Mouse (Mus musculus) MEL (cell line): ENCODE measurements around the gene Sub1.

Source experiments
- CTCF ChIP-seq, 3 experiments: IDR thresholded peaks in 2 of 3; conservative IDR thresholded peaks in 1 of 3; 2 replicates each; pipeline ENCODE4 v1.5.1; 2011 to 2012; ENCODE audit warnings: low read length in 3 of 3, low read depth in 2 of 3, mild to moderate bottlenecking in 2 of 3, improper control_type of control experiment in 1 of 3, inconsistent platforms in 1 of 3, mixed read lengths in 1 of 3, moderate library complexity in 1 of 3; ENCODE audit not compliant: control insufficient read depth in 1 of 3, insufficient read depth in 1 of 3, poor library complexity in 1 of 3, severe bottlenecking in 1 of 3
- ELF1 ChIP-seq: IDR thresholded peaks from 2 replicates; pipeline ENCODE4 v1.6.1; 2014; ENCODE audit warnings: low read depth, mild to moderate bottlenecking, inconsistent platforms, low read length, improper control_type of control experiment, moderate library complexity
- EP300 ChIP-seq, 2 experiments: IDR thresholded peaks; 2 replicates each; pipeline ENCODE4 v1.6.1; 2011; ENCODE audit warnings: improper control_type of control experiment in 2 of 2, low read length in 2 of 2, low read depth in 1 of 2, mild to moderate bottlenecking in 1 of 2
- GABPA ChIP-seq: IDR thresholded peaks from 2 replicates; pipeline ENCODE4 v1.6.1; 2012; ENCODE audit warnings: low read depth, mild to moderate bottlenecking, inconsistent platforms, low read length, improper control_type of control experiment, moderate library complexity
- MAX ChIP-seq: IDR thresholded peaks from 2 replicates; pipeline ENCODE4 v1.6.1; 2011; ENCODE audit warnings: low read length, improper control_type of control experiment
- POLR2A ChIP-seq, 2 experiments: IDR thresholded peaks; 2 replicates each; pipeline ENCODE4 v1.6.1; 2011 to 2012; ENCODE audit warnings: low read length in 2 of 2, mild to moderate bottlenecking in 2 of 2, control low read depth in 1 of 2, improper control_type of control experiment in 1 of 2, low read depth in 1 of 2, moderate library complexity in 1 of 2; ENCODE audit not compliant: control insufficient read depth in 1 of 2, insufficient read depth in 1 of 2, poor library complexity in 1 of 2
- RCOR1 ChIP-seq: IDR thresholded peaks from 2 replicates; pipeline ENCODE4 v1.6.1; 2012; ENCODE audit warnings: low read depth, mild to moderate bottlenecking, inconsistent platforms, low read length, improper control_type of control experiment
- SIN3A ChIP-seq: IDR thresholded peaks from 2 replicates; pipeline ENCODE4 v1.6.1; 2012; ENCODE audit warnings: low read length, improper control_type of control experiment, inconsistent platforms
- TAL1 ChIP-seq: IDR thresholded peaks from 2 replicates; pipeline ENCODE4 v1.6.1; 2012; ENCODE audit warnings: mild to moderate bottlenecking, inconsistent platforms, low read length, moderate library complexity, mixed read lengths
- USF2 ChIP-seq, 2 experiments: IDR thresholded peaks; 2 replicates each; pipeline ENCODE4 v1.6.1; 2011 to 2012; ENCODE audit warnings: improper control_type of control experiment in 2 of 2, low read length in 2 of 2, borderline replicate concordance in 1 of 2, inconsistent platforms in 1 of 2, low read depth in 1 of 2, mild to moderate bottlenecking in 1 of 2; ENCODE audit not compliant: insufficient read depth in 1 of 2
- ZC3H11A ChIP-seq: IDR thresholded peaks from 2 replicates; pipeline ENCODE4 v1.6.1; 2012; ENCODE audit warnings: low read depth, mild to moderate bottlenecking, inconsistent platforms, low read length, improper control_type of control experiment
- ZKSCAN1 ChIP-seq: IDR thresholded peaks from 2 replicates; pipeline ENCODE4 v1.6.1; 2012; ENCODE audit warnings: low read depth, mild to moderate bottlenecking, inconsistent platforms, low read length, improper control_type of control experiment, moderate library complexity
- ZMIZ1 ChIP-seq: IDR thresholded peaks from 2 replicates; pipeline ENCODE4 v1.6.1; 2012; ENCODE audit warnings: low read depth, mild to moderate bottlenecking, inconsistent platforms, low read length, improper control_type of control experiment, moderate library complexity

DNA sequence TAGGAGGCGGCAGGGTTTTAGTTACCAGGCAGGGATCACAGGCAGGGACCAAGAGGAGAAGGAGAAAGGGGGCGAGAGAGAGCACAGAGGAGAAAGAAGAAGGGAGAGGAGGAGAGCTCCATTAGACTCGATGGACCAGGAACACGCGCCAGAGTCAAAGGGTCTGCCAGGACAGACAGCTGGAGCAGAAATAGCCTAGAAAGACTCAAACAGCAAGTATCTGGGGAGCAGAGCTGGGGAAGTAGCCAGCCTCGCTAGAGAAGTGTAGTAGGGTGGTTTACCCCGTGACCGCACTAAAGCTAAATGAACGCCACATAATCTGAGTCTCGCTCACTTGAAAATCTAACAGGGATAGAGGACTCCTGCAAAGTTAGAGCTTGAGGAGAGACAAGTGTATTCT is 26.2 kb downstream of the Sub1 start:
- TF ChIP-seq ZMIZ1 (no peak), RCOR1 (no peak), CTCF (IDR thresholded peaks at IDR 0.05 in 2 of 3, conservative IDR thresholded peaks at IDR 0.05 in 1 of 3; ENCODE audit: control insufficient read depth in 1 of 3, insufficient read depth in 1 of 3, low read depth in 2 of 3, low read length in 3 of 3, poor library complexity in 1 of 3, severe bottlenecking in 1 of 3) (no peak), GABPA (no peak), ELF1 (no peak), ZKSCAN1 (no peak), POLR2A (IDR thresholded peaks at IDR 0.05; ENCODE audit: control insufficient read depth in 1 of 2, insufficient read depth in 1 of 2, low read depth in 1 of 2, low read length in 2 of 2, poor library complexity in 1 of 2) (no peak), SIN3A (no peak), MAX (no peak), EP300 (IDR thresholded peaks at IDR 0.05; ENCODE audit: low read depth in 1 of 2, low read length in 2 of 2) (no peak), USF2 (IDR thresholded peaks at IDR 0.05; ENCODE audit: borderline replicate concordance in 1 of 2, insufficient read depth in 1 of 2, low read depth in 1 of 2, low read length in 2 of 2) (no peak), TAL1 (no peak), ZC3H11A (no peak)
